Mouse (Mus musculus) induced T-regulatory cell, adult 2 months (primary cell): ENCODE measurements at regions not wholly inside any gene's neighbourhood (a gene's known extent, or its start where the extent isn't known, plus 50 kb on each side); places are given as distances from the start of the nearest gene placed in this dataset.

ENCODE experiments used
- DNase-seq: peaks from one replicate; pipeline ENCODE4 v3.0.0-alpha.2; 2012; ENCODE audit warnings: low read depth

GRCm38 (mm10) chr6:15501063-15501462, 219.4 kb upstream of the Mdfic start:
- no peak for DNase-seq

- DNase-seq = no peak
Measured at GRCm38 (mm10) chr6:15509314-15509713, 211.1 kb upstream of the Mdfic start.

GRCm38 (mm10) chr6:15537279-15537678, 183.2 kb upstream of the Mdfic start:
- no peak for DNase-seq

GRCm38 (mm10) chr6:15541969-15542368, 178.5 kb upstream of the Mdfic start:
- DNase-seq = no peak

GRCm38 (mm10) chr6:15543516-15544080, 176.9 kb upstream of the Mdfic start:
- no peak for DNase-seq

GRCm38 (mm10) chr6:15548833-15549232, 171.6 kb upstream of the Mdfic start:
- DNase-seq = no peak

GRCm38 (mm10) chr6:15592780-15593179, 127.7 kb upstream of the Mdfic start:
- peak; percentile 46 for DNase-seq

GRCm38 (mm10) chr6:15597226-15597983, 123.1 kb upstream of the Mdfic start:
- DNase-seq = no peak

GRCm38 (mm10) chr6:15610208-15610607, 110.3 kb upstream of the Mdfic start:
- DNase-seq = no peak

GRCm38 (mm10) chr6:15625910-15626564, 94.4 kb upstream of the Mdfic start:
- DNase-seq = peak; percentile 65

GRCm38 (mm10) chr6:15638548-15638947, 81.9 kb upstream of the Mdfic start:
- no peak for DNase-seq

GRCm38 (mm10) chr6:15639378-15639777, 81.1 kb upstream of the Mdfic start:
- DNase-seq = no peak

GRCm38 (mm10) chr6:15639809-15640479, 80.5 kb upstream of the Mdfic start:
- DNase-seq = no peak

- no peak for DNase-seq
Measured at GRCm38 (mm10) chr6:15644311-15644710, 76.2 kb upstream of the Mdfic start.

GRCm38 (mm10) chr6:15647499-15647898, 73.0 kb upstream of the Mdfic start:
- no peak for DNase-seq
